Mouse (Mus musculus) forebrain, embryonic 13.5 days (tissue): ENCODE data around the gene Plpp6. TPM values are rescaled to one million over a fixed set of nuclear protein-coding genes. Genes with fewer than 3 reads are reported as not detected.

Experiments used
- ATAC-seq: fragments of 200-750 bp; cut with Nextera tagmentation; 2 replicates; pipeline ENCODE4 v1.8.0; 2017
- H3K27ac ChIP-seq: fragments of 300-500 bp; sonication (generic); 2 replicates; pipeline ENCODE4 v1.5.1; 2015; ENCODE audit warnings: inconsistent platforms, mild to moderate bottlenecking, moderate library complexity
- H3K27me3 ChIP-seq: fragments of 300-500 bp; sonication (generic); 2 replicates; pipeline ENCODE4 v1.6.1; 2015; ENCODE audit warnings: mild to moderate bottlenecking, inconsistent platforms
- H3K36me3 ChIP-seq: fragments of 300-500 bp; sonication (generic); 2 replicates; pipeline ENCODE4 v1.6.1; 2015; ENCODE audit warnings: mild to moderate bottlenecking, inconsistent platforms; ENCODE audit not compliant: poor library complexity, severe bottlenecking
- H3K4me1 ChIP-seq: fragments of 300-500 bp; sonication (generic); 2 replicates; pipeline ENCODE4 v1.6.1; 2015; ENCODE audit warnings: inconsistent platforms
- H3K4me2 ChIP-seq: fragments of 300-500 bp; sonication (generic); 2 replicates; pipeline ENCODE4 v1.6.1; 2015; ENCODE audit warnings: inconsistent platforms, mild to moderate bottlenecking, moderate library complexity
- H3K4me3 ChIP-seq: fragments of 300-500 bp; sonication (generic); 2 replicates; pipeline ENCODE4 v1.5.1; 2015; ENCODE audit warnings: mild to moderate bottlenecking, inconsistent platforms
- H3K9ac ChIP-seq: fragments of 300-500 bp; sonication (generic); 2 replicates; pipeline ENCODE4 v1.6.1; 2015; ENCODE audit warnings: mild to moderate bottlenecking, inconsistent platforms
- H3K9me3 ChIP-seq: fragments of 300-500 bp; sonication (generic); replicated peaks from 2 replicates; pipeline ENCODE4 v1.6.1; 2016; ENCODE audit warnings: inconsistent platforms
- WGBS: fragments of 180-500 bp; shearing (Covaris S2); methylation state at CpG from one replicate; pipeline ENCODE4 v1.1.7; 2015; 5-methylcytosine and 5-hydroxymethylcytosine counted together
- polyA plus RNA-seq: library from polyadenylated mRNA; unstranded; fragments of >200 nt; fragmentation: Nextera tagmentation; extraction: Ambion mirVana; gene quantifications from 2 replicates; pipeline ENCODE4 v1.2.1, GENCODE M21; 2015

The Plpp6 gene
- polyA plus RNA-seq, 1 experiment from 2014 or later, result 5.3 TPM

DNA sequence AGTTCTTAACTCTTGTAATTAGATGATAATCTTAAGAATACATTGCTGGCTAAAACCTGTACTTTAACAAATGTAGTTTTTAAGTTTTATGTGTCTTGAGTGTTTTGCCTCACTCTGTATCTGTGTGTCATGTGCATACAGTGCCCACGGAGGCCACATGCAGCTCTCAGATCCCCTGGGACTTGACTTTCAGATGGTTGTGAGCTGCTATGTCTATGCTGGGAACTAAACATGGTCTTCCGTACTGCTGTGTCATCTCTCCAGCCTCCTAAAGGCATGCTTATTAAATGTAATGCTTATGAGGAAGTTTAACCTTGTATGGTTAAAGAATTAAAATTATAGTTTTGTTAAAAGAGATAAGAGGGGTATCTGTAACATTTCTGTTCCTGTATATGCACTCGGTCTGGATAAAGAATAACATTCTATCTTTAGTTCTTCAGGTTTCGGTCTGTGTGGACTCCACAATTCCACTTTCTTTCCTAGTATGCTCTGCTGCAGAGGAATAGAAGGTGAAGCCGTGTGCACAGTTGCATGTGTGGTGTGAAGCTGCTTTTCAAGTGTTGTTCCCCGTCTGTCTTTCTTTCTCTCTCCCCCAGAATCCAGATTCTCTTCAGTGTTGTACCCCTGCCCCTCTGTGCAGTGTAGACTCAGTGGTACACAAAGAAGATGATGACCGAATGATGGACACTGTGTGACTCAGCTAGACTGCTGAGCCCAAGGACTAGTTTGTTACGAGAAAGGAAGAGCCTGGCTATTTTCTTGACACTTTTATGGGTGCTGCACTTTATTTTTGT is 51.9 kb downstream of the Plpp6 start:
- peaks cover 74% of the 10 kb centered on the region for H3K36me3 ChIP-seq
- no peak for ATAC-seq
- H3K4me3 ChIP-seq, result no peak overlapping the region
- 90% methylated on average over 8 of the region's 8 CpGs for whole genome bisulfite sequencing
- no peak overlapping the region for H3K27ac ChIP-seq
- no peaks in the 10 kb centered on the region for H3K9me3 ChIP-seq
- no peak overlapping the region for H3K9ac ChIP-seq
- H3K4me1 ChIP-seq, result no peaks in the 10 kb centered on the region
- no peaks in the 10 kb centered on the region for H3K27me3 ChIP-seq
- no peak overlapping the region for H3K4me2 ChIP-seq

- H3K9me3 ChIP-seq, result no peaks in the 10 kb centered on the region
- peaks cover 71% of the 10 kb centered on the region for H3K36me3 ChIP-seq
- H3K4me1 ChIP-seq, result no peaks in the 10 kb centered on the region
- H3K4me2 ChIP-seq, result no peak overlapping the region
- H3K27ac ChIP-seq, result no peak overlapping the region
- H3K4me3 ChIP-seq, result no peak overlapping the region
- ATAC-seq, result no peak
- 98% methylated on average over 5 of the region's 5 CpGs for WGBS
- H3K9ac ChIP-seq, result no peak overlapping the region
- H3K27me3 ChIP-seq, result no peaks in the 10 kb centered on the region
Measured at GRCm38 (mm10) chr19:29016204-29016765, 52.5 kb downstream of the Plpp6 start.

Other genes with a start within 250 kb of the Plpp6 start
- 10.1 and 10.7 TPM in 2 replicates for gene Slc1a1, start 128.9 kb upstream of the Plpp6 start, polyA plus RNA-seq
- 0.79 and 1.6 TPM in 2 replicates for gene 4430402I18Rik, start 3.8 kb downstream of the Plpp6 start, polyA plus RNA-seq
- gene Cdc37l1, start 26.4 kb downstream of the Plpp6 start, polyA plus RNA-seq, result 47.4 and 50.7 TPM in 2 replicates
- gene Ak3, start 84.0 kb downstream of the Plpp6 start, polyA plus RNA-seq, result 57.7 and 59.5 TPM in 2 replicates
- gene Rcl1, start 137.4 kb downstream of the Plpp6 start, polyA plus RNA-seq, result 37.7 and 38.5 TPM in 2 replicates